Mouse (Mus musculus): ENCODE results near the gene Mroh2a. TPM values are rescaled to one million over a fixed set of nuclear protein-coding genes. Genes with fewer than 3 reads are reported as not detected.

Mroh2a gene
- total RNA-seq, 1 experiment from 2014 or later = 0.38 TPM

- ATAC-seq (replicated peaks; ENCODE audit: insufficient number of reproducible peaks, low FRiP score, low TSS enrichment, poor library complexity, severe bottlenecking) = peak; percentile 6; the same call in 1 of the 2 replicates
These were observed 57.6 kb downstream of the Mroh2a start for GRCm38 (mm10) chr1:88284228-88284945.

- ATAC-seq (replicated peaks; ENCODE audit: insufficient number of reproducible peaks, low FRiP score, low TSS enrichment, poor library complexity, severe bottlenecking) = 0 out of 2 replicates have a peak, but pooled peaks have one; percentile 4
These were observed 58.1 kb downstream of the Mroh2a start for GRCm38 (mm10) chr1:88284946-88285320.

- ATAC-seq (replicated peaks; ENCODE audit: insufficient number of reproducible peaks, low FRiP score, low TSS enrichment, poor library complexity, severe bottlenecking) = no peak
These were observed 58.9 kb downstream of the Mroh2a start for GRCm38 (mm10) chr1:88285652-88286051.

- no peak for ATAC-seq (replicated peaks; ENCODE audit: insufficient number of reproducible peaks, low FRiP score, low TSS enrichment, poor library complexity, severe bottlenecking)
These were observed 59.5 kb downstream of the Mroh2a start for GRCm38 (mm10) chr1:88286136-88286845.

GRCm38 (mm10) chr1:88286887-88287696, 60.3 kb downstream of the Mroh2a start:
- no peak for ATAC-seq (replicated peaks; ENCODE audit: insufficient number of reproducible peaks, low FRiP score, low TSS enrichment, poor library complexity, severe bottlenecking)

GRCm38 (mm10) chr1:88287697-88287980, 60.9 kb downstream of the Mroh2a start:
- peak; percentile 16; the same call in 1 of the 2 replicates for ATAC-seq (replicated peaks; ENCODE audit: insufficient number of reproducible peaks, low FRiP score, low TSS enrichment, poor library complexity, severe bottlenecking)

- no peak for ATAC-seq (replicated peaks; ENCODE audit: insufficient number of reproducible peaks, low FRiP score, low TSS enrichment, poor library complexity, severe bottlenecking)
These were observed 61.4 kb downstream of the Mroh2a start for GRCm38 (mm10) chr1:88288056-88288788.

GRCm38 (mm10) chr1:88288789-88289127, 62.0 kb downstream of the Mroh2a start:
- ATAC-seq (replicated peaks; ENCODE audit: insufficient number of reproducible peaks, low FRiP score, low TSS enrichment, poor library complexity, severe bottlenecking) = no peak

- ATAC-seq (replicated peaks; ENCODE audit: insufficient number of reproducible peaks, low FRiP score, low TSS enrichment, poor library complexity, severe bottlenecking) = no peak
These were observed 62.4 kb downstream of the Mroh2a start for GRCm38 (mm10) chr1:88289152-88289551.

GRCm38 (mm10) chr1:88289917-88290316, 63.1 kb downstream of the Mroh2a start:
- peak; percentile 19; the same call in 1 of the 2 replicates for ATAC-seq (replicated peaks; ENCODE audit: insufficient number of reproducible peaks, low FRiP score, low TSS enrichment, poor library complexity, severe bottlenecking)

- ATAC-seq (replicated peaks; ENCODE audit: insufficient number of reproducible peaks, low FRiP score, low TSS enrichment, poor library complexity, severe bottlenecking) = no peak
These were observed 63.7 kb downstream of the Mroh2a start for GRCm38 (mm10) chr1:88290511-88290910.

- no peak for ATAC-seq (replicated peaks; ENCODE audit: insufficient number of reproducible peaks, low FRiP score, low TSS enrichment, poor library complexity, severe bottlenecking)
These were observed 64.7 kb downstream of the Mroh2a start for GRCm38 (mm10) chr1:88291409-88292005.

- no peak for ATAC-seq (replicated peaks; ENCODE audit: insufficient number of reproducible peaks, low FRiP score, low TSS enrichment, poor library complexity, severe bottlenecking)
These were observed 65.3 kb downstream of the Mroh2a start for GRCm38 (mm10) chr1:88292057-88292456.

- ATAC-seq (replicated peaks; ENCODE audit: insufficient number of reproducible peaks, low FRiP score, low TSS enrichment, poor library complexity, severe bottlenecking) = no peak
These were observed 67.9 kb downstream of the Mroh2a start for GRCm38 (mm10) chr1:88294650-88295049.

- ATAC-seq (replicated peaks; ENCODE audit: insufficient number of reproducible peaks, low FRiP score, low TSS enrichment, poor library complexity, severe bottlenecking) = 0 out of 2 replicates have a peak, but pooled peaks have one; percentile 7
These were observed 69.6 kb downstream of the Mroh2a start for GRCm38 (mm10) chr1:88296171-88296920.

- ATAC-seq (replicated peaks; ENCODE audit: insufficient number of reproducible peaks, low FRiP score, low TSS enrichment, poor library complexity, severe bottlenecking) = no peak
These were observed 70.9 kb downstream of the Mroh2a start for GRCm38 (mm10) chr1:88297480-88298258.
